Mouse (Mus musculus) cerebellum, adult 18-20 months (tissue): Measurements from ENCODE around the gene Vmn1r239-ps.
"Not testable (repeated sequence)": the region's sequence is repeated elsewhere in the genome, so short reads cannot be mapped to it uniquely, and the experiment has no call there.

Experiments used
- DNase-seq, 2 experiments: peaks; one replicate each; pipeline ENCODE4 v3.0.0; 2021

Vmn1r239-ps gene

DNA sequence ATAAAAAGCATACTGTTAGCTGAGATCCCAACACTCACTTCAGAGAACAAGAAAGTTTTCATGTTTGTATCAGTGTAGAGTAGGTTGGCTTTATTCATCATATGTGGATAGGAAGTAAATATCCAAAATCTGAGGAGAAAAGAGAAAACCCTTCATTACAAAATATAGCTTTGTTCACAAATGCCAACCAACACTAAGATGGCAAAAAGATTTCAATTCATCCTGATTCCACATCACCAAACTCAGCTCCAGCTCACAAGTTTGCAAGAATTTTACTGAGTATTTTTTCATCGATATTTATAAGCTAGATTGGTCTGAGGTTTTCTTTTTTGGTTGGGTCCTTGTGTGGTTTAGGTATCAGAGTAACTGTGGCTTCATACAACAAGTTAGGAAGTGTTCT, at the start of gene Vmn1r239-ps:
TSS of gene Vmn1r239-ps (minus strand) at position 101 of the 400 bp plus-strand sequence.
- not testable (repeated sequence) for DNase-seq

DNA sequence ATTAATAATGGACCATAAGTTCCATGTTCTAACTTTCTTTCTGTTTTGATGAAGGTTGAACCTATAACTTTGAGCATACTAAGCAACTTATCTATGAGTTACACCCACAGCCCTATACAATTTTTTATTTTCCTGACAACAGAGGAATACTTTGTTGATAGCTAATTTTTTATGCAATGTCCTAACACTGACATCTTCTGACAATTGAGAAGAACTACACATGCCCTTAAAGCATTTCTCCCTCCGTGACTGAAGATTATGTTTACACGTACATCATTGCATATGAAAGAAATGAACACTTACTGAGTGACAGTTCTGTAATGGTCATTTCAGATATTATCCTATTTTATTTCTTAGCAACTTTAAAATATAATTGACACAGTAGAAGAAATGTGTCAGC, 36.0 kb upstream of the Vmn1r239-ps start:
- DNase-seq, result no peak

DNA sequence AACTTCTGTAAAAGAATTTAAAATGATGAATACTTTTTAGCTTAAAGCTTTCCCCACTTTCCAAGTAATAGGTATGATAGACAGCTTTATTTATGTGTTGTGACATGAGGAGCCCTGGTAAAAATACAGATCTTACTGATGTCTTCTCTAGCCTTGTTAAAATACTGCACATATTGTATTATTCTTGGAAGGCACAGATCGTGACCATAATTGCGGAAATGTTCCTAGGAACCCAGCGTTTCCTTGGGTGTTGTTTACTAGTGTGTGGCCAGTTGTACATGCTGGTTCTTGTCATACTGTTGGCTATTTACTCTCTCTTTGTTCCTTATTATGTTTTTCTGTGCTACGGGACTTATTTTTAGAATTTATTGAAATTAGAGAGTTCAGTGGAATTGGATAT, 10.1 kb downstream of the Vmn1r239-ps start:
- no peak for DNase-seq

DNA sequence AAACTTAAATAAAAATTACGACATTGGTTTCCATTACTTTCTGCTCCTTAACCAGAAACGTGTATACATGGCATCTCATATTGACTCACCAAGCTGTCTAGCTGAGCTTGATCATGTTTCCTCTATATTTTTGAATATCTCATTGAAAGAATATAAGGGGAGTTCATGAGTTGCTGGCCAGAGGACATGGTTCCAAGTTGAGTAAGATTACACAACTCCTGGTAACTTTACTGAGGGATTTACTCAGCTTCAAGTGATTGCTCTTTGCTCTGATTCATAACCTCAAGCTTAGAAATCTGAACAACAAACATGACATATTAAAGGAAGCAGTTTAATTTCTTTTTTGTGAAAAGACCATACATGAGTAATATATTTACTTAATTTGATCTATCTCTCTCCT, 18.1 kb downstream of the Vmn1r239-ps start:
- DNase-seq, result no peak

DNA sequence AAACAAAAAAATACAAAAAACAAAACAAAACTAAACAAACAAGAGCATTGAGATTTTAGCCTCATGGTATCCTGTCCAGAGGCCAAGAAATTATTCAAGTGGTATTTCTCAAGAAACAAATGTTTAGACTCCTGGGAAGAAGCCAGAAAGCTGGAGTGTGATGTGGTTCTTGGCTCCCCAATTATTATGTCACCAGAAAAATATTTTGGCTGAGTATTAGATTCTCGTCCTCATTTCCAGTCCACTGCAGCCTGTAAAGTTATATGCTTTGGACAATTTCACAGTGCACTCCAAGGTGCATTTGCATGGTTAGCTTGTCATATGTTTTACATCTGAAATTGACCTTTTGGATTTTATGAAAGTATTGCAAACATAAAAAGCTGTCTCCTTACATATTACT, 23.8 kb downstream of the Vmn1r239-ps start:
- no peak for DNase-seq

DNA sequence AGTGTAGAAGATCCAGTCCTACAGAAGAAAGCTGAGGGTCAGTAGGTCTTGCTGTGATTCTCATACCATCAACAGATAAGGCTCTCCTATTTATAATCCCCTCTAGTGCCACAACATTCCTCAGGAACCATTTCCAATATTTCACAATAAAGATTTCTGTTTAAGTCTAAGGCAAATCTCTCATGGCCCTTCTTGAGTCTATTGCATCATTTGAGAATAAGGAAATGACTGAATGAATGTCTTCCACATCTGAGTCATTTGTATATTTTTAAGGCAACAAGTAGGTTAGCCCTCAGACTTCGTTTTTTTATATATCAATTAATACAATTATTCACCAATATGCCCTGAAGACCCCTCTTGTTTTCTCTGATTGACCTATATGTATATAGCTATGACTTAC, 24.4 kb downstream of the Vmn1r239-ps start, which contains the start of gene Il13ra2:
TSS of gene Il13ra2 (minus strand) at position 64 of the 400 bp plus-strand sequence.
- no peak for DNase-seq
